Mouse (Mus musculus): ENCODE measurements around the gene Fgf11. TPM values are rescaled to one million over a fixed set of nuclear protein-coding genes. Genes with fewer than 3 reads are reported as not detected.

Fgf11 gene
- total RNA-seq, 2 experiments from 2014 or later, result 17.1 to 18.5 TPM

DNA sequence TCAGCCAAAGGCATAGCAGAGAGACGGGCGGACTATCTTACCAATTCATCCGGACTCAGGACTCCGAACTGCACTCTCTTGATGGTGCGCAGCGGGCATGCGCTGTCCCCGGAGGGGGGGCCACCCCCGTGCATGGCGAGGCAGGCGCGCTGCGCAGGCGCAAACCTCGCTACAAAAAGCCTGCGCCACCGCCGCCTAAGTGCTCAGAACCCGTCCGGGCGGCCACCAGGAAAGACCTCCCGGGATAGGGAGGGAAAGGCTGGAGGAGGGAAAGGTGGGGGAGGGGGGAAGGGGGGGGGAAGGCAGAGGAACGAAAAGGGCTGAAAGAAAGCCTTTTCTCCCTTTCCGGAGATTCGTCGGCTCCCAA, 43.6 kb downstream of the Fgf11 start:
- DNase-seq (ENCODE audit: low spot score in 2 of 2), result peak; percentile 97

DNA sequence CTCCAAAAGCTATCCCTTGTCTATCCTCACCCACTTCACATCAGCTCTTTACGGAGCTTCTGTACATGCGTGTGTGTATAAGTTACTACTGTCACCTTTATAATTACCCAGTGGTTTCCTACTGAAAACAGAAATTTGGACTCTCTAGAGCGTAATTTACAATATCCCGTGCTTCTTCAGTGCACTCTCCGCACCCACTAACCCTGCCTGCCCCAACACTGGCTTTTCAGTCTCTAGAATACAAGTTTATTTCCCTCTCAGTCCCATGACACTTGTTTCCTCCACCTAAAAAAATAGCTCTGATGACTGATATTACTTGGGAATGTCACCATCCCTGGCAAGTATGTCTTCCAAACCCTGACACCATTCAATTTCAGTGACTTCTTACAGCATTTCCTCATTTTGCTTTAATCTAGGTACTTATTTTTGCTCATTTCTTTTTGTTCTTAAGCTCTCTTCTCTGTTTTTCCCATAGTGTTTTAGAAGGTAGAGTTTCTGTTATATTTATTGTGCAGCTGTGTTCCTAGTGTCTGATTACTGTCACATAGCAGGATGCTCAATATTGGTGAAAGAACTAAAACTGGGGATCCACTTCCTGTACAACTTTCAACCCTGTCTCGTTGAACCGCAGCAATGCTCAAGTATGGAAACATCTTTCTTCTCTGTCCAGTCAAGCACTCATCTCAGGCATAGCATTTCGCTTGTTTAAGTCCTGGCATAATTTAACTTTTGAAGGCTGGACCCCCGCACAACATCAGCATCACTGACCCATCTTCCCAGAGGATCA, 44.2 kb downstream of the Fgf11 start:
- DNase-seq (ENCODE audit: low spot score in 2 of 2), result no peak

DNA sequence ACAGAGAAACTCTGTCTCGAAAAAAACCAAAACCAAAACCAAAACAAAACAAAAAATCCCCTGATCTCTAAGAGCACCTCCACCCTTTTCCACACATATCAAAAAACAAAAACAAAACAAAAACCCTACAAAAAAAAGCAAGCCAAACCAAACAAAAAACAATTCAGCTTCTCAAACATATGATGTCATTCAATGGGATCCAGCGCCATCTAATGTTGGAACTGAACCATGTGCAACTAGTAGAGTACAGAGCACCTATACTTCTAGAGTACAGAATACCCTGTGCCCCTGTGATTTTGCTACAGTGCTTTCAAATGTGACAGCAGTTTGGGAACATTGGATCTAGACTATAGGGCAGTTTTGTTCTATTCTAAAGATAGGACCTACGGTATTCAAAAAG, 47.0 kb downstream of the Fgf11 start:
- DNase-seq (ENCODE audit: low spot score in 2 of 2), result no peak

DNA sequence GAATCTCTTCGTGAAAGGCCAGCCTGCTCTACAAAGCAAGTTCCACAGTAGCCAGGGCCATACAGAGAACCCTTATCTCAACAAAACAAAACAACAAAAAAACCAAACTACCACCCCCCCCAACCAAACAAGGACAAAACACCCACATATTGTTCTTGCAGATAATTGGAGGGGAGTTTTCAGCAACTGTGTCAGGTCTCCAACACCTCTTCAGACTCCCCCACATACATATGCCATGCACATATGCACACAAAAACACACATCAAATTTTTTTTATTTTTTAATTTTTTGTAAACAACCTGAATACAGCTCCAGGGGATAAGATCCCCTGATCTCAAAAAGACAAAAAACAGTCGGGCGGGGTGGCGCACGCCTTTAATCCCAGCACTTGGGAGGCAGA, 47.4 kb downstream of the Fgf11 start:
- no peak for DNase-seq (ENCODE audit: low spot score in 2 of 2)

DNA sequence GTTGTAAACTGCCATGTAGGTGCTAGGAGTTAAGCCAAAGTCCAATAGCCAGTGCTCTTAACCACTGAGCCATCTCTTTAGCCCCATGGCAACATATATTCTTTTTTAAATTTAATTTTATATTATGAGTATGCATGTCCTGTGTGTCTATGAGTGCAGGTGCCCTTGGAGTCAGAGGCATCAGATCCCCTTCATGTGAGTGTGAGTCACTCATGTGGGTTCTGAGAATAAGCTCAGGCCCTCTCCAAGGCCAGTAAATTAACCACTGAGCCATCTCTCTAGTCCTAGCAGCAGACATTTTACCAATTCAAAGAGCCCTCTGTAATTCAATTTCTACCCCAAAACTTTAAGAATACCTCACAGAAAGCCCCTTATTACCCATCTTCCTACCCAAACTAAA, 49.0 kb downstream of the Fgf11 start:
- DNase-seq (ENCODE audit: low spot score in 2 of 2), result no peak

DNA sequence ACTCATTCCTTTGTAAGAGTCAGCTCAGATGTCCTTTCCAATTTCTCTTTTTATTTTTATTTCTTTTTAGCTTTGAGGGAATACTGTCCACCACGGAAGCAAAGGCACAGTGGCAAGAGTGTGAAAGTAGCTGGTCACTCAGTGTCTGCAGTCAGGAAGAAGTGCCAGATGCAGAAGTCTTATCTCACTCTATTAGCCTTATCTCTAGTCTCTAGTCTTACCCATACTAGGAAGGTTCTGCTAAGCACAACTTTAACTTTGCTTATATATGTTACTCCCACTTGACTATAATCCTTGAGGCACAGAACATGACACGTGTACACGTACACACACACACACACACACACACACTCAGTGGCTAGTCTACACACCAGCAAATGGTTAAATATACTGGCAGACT, 50.0 kb downstream of the Fgf11 start:
- no peak for DNase-seq (ENCODE audit: low spot score in 2 of 2)

Other genes with a start within 250 kb of the Fgf11 start
- gene Efnb3, start 241.7 kb downstream of the Fgf11 start, total RNA-seq (2021), result 10 to 100 TPM; 51.9 to 65.6 TPM
- 10 to 100 TPM in 1 of 2 experiments, 1 to 10 TPM in 1; 9.2 to 10.7 TPM for gene Wrap53, start 221.6 kb downstream of the Fgf11 start, total RNA-seq (2021)
- 10 to 100 TPM; 22.9 to 25.9 TPM for gene Trp53, start 221.5 kb downstream of the Fgf11 start, total RNA-seq (2021)
- gene Atp1b2, start 195.9 kb downstream of the Fgf11 start, total RNA-seq (2021), result 100 to 1,000 TPM; 392 to 424 TPM
- not detected for gene Shbg, start 184.0 kb downstream of the Fgf11 start, total RNA-seq (2021)
- gene Sat2, start 179.8 kb downstream of the Fgf11 start, total RNA-seq (2021), result 1 to 10 TPM; 8.5 to 9.5 TPM
- 100 to 1,000 TPM; 148 TPM for gene Fxr2, start 168.9 kb downstream of the Fgf11 start, total RNA-seq (2021)
- gene Sox15, start 146.5 kb downstream of the Fgf11 start, total RNA-seq (2021), result not detected
- gene Mpdu1, start 139.2 kb downstream of the Fgf11 start, total RNA-seq (2021), result 10 to 100 TPM; 47.5 to 58.2 TPM
- 10 to 100 TPM; 15.1 to 15.5 TPM for gene Cd68, start 135.7 kb downstream of the Fgf11 start, total RNA-seq (2021)
- gene Eif4a1, start 129.4 kb downstream of the Fgf11 start, total RNA-seq (2021), result 100 to 1,000 TPM; 289 to 295 TPM
- gene Senp3, start 119.8 kb downstream of the Fgf11 start, total RNA-seq (2021), result 10 to 100 TPM; 91.4 to 98.7 TPM
- 1 to 10 TPM; 1.6 to 2.9 TPM for gene Tnfsf13, start 116.1 kb downstream of the Fgf11 start, total RNA-seq (2021)
- 10 to 100 TPM; 11.5 to 12.1 TPM for gene Tnfsf12, start 106.0 kb downstream of the Fgf11 start, total RNA-seq (2021)
- 1 to 10 TPM; 1.7 to 4.1 TPM for gene Tnfsfm13, start 105.8 kb downstream of the Fgf11 start, total RNA-seq (2021)
- 10 to 100 TPM; 44.2 to 46.2 TPM for gene Polr2a, start 43.2 kb downstream of the Fgf11 start, total RNA-seq (2021)
- not detected for gene Slc35g3, start 39.9 kb downstream of the Fgf11 start, total RNA-seq (2021)
- gene Zbtb4, start 35.9 kb downstream of the Fgf11 start, total RNA-seq (2021), result 100 to 1,000 TPM; 146 to 156 TPM
- gene Chrnb1, start 5.9 kb downstream of the Fgf11 start, total RNA-seq (2021), result 1 to 10 TPM; 1.2 TPM
- gene Tmem102, start 3.8 kb upstream of the Fgf11 start, total RNA-seq (2021), result under 1 TPM in 1 of 2 experiments, not detected in 1; 0.26 TPM
- gene Gm39566, start 13.4 kb upstream of the Fgf11 start, total RNA-seq (2021), result not detected
- not detected for gene Spem2, start 16.6 kb upstream of the Fgf11 start, total RNA-seq (2021)
- gene Spem1, start 20.3 kb upstream of the Fgf11 start, total RNA-seq (2021), result not detected
- 100 to 1,000 TPM; 215 to 224 TPM for gene Nlgn2, start 35.9 kb upstream of the Fgf11 start, total RNA-seq (2021)
- 100 to 1,000 TPM; 120 to 143 TPM for gene Tmem256, start 36.7 kb upstream of the Fgf11 start, total RNA-seq (2021)
- gene Plscr3, start 44.5 kb upstream of the Fgf11 start, total RNA-seq (2021), result 10 to 100 TPM; 15.6 to 17.7 TPM
- under 1 TPM in 1 of 2 experiments, not detected in 1; 0.14 TPM for gene Tnk1, start 56.9 kb upstream of the Fgf11 start, total RNA-seq (2021)
- gene Tmem95, start 76.2 kb upstream of the Fgf11 start, total RNA-seq (2021), result not detected
- gene Kctd11, start 79.5 kb upstream of the Fgf11 start, total RNA-seq (2021), result 1 to 10 TPM; 1.2 to 1.4 TPM
- gene Acap1, start 93.7 kb upstream of the Fgf11 start, total RNA-seq (2021), result under 1 TPM in 1 of 2 experiments, not detected in 1; 0.14 TPM
- under 1 TPM; 0.35 to 0.72 TPM for gene 2810408A11Rik, start 99.1 kb upstream of the Fgf11 start, total RNA-seq (2021)
- 100 to 1,000 TPM; 116 to 118 TPM for gene Neurl4, start 99.2 kb upstream of the Fgf11 start, total RNA-seq (2021)
- 10 to 100 TPM; 33.0 to 33.4 TPM for gene Gps2, start 112.0 kb upstream of the Fgf11 start, total RNA-seq (2021)
- gene Eif5a, start 120.1 kb upstream of the Fgf11 start, total RNA-seq (2021), result 100 to 1,000 TPM; 431 to 468 TPM
- gene Ybx2, start 133.9 kb upstream of the Fgf11 start, total RNA-seq (2021), result 1 to 10 TPM; 4.6 to 6.5 TPM
- 1 to 10 TPM; 4.9 to 6.4 TPM for gene Slc2a4, start 146.3 kb upstream of the Fgf11 start, total RNA-seq (2021)
- not detected for gene Cldn7, start 162.9 kb upstream of the Fgf11 start, total RNA-seq (2021)
- 100 to 1,000 TPM; 111 to 121 TPM for gene Ctdnep1, start 179.3 kb upstream of the Fgf11 start, total RNA-seq (2021)
- 10 to 100 TPM; 78.8 to 87.3 TPM for gene Elp5, start 180.7 kb upstream of the Fgf11 start, total RNA-seq (2021)
- 100 to 1,000 TPM; 231 to 236 TPM for gene Gabarap, start 189.3 kb upstream of the Fgf11 start, total RNA-seq (2021)
- 10 to 100 TPM; 52.6 to 53.8 TPM for gene Phf23, start 193.9 kb upstream of the Fgf11 start, total RNA-seq (2021)
- gene Dvl2, start 198.7 kb upstream of the Fgf11 start, total RNA-seq (2021), result 10 to 100 TPM; 28.6 to 32.9 TPM
- gene Acadvl, start 213.6 kb upstream of the Fgf11 start, total RNA-seq (2021), result 10 to 100 TPM; 55.6 to 57.9 TPM
- gene Dlg4, start 215.1 kb upstream of the Fgf11 start, total RNA-seq (2021), result 100 to 1,000 TPM; 718 to 731 TPM